Mouse (Mus musculus) macrophage (primary cell): ENCODE data around the gene Mtrr. TPM values are rescaled to one million over a fixed set of nuclear protein-coding genes. Genes with fewer than 3 reads are reported as not detected.
"Not testable (repeated sequence)": the region's sequence is repeated elsewhere in the genome, so short reads cannot be mapped to it uniquely, and the experiment has no call there.

ENCODE experiments used
- H3K27ac ChIP-seq: fragments of 350-480 bp; formaldehyde crosslinking; 2 replicates; pipeline ENCODE4 v1.9.0; 2021
- H3K36me3 ChIP-seq: fragments of 350-480 bp; formaldehyde crosslinking; 2 replicates; pipeline ENCODE4 v1.9.0; 2021; ENCODE audit errors: inconsistent target
- H3K4me3 ChIP-seq: fragments of 350-480 bp; formaldehyde crosslinking; 2 replicates; pipeline ENCODE4 v1.9.0; 2021; ENCODE audit errors: inconsistent target
- H3K79me2 ChIP-seq: fragments of 350-480 bp; formaldehyde crosslinking; 2 replicates; pipeline ENCODE4 v1.9.0; 2021; ENCODE audit errors: inconsistent target
- WGBS: methylation state at CpG from one replicate; pipeline ENCODE4 v1.1.7; 2026; ENCODE audit warnings: inconsistent platforms; ENCODE audit not compliant: missing documents; 5-methylcytosine and 5-hydroxymethylcytosine counted together
- polyA plus RNA-seq: library from polyadenylated mRNA; stranded (reverse); fragments of 250-400 nt; gene quantifications from 3 replicates; pipeline ENCODE4 v1.2.4, GENCODE M21; 2018; ENCODE audit warnings: inconsistent platforms

Gene Mtrr
- polyA plus RNA-seq, 1 experiment from 2014 or later: 7.2 TPM

DNA sequence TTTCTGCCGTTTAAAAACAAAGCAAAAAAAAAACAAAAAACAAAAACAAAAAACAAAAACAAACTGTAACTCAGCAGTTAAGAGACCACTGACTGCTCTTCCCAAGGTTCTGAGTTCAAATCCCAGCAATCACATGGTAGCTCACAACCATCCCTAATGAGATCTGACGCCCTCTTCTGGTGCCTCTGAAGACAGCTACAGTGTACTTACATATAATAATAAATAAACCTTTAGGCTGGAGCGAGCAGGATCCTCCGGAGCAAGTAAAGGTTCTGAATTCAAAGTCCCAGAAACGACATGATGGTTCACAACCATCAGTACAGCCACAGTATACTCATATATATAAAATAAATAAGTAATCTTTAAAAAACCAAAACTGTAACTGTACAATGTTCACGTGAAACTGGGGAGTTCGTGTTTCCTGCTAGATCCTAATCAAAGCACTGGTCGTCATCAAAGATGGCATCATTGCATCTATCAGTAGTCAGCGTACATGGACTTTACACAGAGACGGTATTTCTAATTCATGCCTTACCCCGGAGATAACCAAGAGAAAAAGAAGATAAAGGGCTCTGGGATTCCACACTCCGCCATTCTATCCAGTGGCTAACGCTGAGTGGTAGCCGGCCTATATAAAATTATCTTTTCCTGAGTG, 736 bp downstream of the Mtrr start:
- Histone ChIP-seq H3K79me2 (peaks cover 62% of the 10 kb centered on the region), H3K4me3 (peak overlapping the region; percentile 68), H3K27ac (peak overlapping the region; percentile 73), H3K36me3 (peaks cover 48% of the 10 kb centered on the region)
- WGBS: 24% methylated on average over 14 of the region's 14 CpGs

DNA sequence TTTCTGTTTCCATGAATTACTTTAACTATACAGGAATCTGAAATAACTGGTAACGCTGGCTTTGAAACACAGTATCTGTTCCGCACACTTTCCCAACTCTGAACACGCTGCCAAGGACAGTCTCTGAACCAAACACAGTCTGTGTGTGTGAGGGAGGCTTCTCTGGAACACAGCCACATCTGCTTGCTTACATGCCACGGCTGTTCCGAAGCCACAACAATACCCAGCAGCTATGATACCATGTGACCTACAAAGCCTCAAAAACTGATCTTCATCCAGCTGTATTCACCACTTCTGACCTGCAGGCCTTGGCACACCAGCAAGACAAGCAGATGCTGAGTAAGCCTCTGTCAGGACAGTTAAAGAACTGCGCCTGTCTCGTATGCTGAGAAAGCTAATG, 4.0 kb downstream of the Mtrr start:
- Histone ChIP-seq H3K4me3 (no peak overlapping the region), H3K36me3 (peaks cover 40% of the 10 kb centered on the region), H3K27ac (no peak overlapping the region), H3K79me2 (peaks cover 29% of the 10 kb centered on the region)
- WGBS: 94% methylated on average over 7 of the region's 7 CpGs

DNA sequence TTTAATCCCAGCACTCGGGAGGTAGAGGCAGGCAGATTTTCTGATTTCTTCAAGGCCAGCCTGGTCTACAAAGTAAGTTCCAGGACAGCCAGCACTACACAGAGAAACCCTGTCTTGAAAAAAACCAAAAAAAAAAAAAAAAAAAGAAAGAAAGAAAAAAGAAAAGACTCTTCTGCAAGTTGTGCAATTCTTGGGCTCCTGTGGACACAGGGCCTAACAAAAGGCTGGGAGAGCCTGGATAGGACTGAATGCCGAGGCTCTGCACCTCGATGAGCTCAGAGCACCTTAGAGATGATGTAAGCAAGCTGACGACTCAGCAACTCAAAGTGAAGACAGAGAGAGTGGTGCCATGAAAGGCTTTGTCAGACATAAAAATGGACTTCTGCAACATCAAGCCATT, 7.6 kb downstream of the Mtrr start:
- H3K36me3 ChIP-seq: peaks cover 43% of the 10 kb centered on the region
- no peak overlapping the region for H3K4me3 ChIP-seq
- no peak overlapping the region for H3K27ac ChIP-seq
- 89% methylated on average over 4 of the region's 4 CpGs for WGBS
- H3K79me2 ChIP-seq: no peaks in the 10 kb centered on the region; the same call in 1 of the 2 replicates

DNA sequence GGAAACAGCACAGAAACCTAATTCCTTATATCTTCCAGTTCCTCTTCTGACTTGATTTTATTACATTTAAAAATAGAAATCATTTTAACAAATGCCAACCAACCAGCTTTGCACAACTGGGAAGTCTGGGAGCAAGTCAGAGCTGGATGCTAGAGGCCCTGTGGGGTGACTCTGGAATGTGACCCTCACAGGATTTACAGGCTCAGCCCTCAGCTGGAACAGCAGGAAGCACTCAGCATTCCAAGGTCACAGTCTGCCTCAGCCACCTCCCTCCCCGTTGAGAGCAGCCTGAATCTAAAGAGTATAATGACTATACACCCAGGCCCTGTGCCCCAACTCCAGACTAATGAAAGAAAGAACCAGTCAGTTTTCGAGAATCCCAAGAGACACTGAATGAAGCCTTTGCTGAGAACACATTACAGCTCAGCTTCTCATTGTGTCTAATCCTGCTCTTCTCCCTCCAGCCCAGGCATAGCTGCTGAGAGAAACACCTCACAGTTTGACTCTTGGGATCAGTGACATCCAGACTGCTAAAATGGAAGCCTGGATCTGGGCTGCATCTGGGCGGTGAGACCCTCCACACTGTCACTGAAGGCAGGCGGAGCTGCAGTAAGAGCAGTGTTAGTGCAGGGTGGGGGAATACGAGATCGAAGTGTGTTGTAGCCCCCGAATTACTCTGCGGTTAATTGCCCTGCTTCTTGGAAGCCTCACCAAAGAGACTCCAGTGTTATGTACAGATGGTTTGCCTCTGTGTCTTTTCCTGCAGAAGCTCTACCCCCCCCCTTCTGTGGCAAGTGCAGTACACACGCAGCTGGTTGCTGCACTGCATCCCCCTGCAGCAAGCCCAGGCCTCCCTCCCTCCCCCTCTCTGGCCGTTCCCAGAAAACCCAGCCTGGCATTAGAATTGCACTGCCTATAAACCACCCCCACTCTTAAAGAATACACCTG, 8.7 kb downstream of the Mtrr start:
- no peaks in the 10 kb centered on the region for H3K79me2 ChIP-seq
- H3K27ac ChIP-seq: no peak overlapping the region
- WGBS: 96% methylated on average over 9 of the region's 10 CpGs
- no peak overlapping the region for H3K4me3 ChIP-seq
- peaks cover 41% of the 10 kb centered on the region for H3K36me3 ChIP-seq

DNA sequence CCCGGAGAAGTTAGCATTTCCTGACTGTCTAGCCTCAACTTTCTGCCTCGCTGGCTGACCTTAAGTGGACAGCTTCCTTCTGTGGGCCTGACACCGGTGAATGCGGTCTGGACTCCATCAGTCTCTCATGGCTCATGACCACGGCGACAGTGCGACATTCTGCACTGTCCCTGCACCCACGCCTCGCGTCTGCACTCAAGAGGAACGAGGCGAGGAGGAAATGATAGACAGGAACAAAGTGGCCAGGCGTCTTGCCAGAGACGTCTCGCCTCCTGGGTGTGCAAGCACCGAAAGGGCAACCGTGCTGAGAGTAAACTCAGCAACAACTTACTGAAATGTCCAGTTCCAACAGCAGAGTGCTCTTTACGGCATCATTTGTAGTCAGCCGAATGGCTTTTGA, 9.7 kb downstream of the Mtrr start:
- Histone ChIP-seq H3K4me3 (no peak overlapping the region), H3K36me3 (peaks cover 48% of the 10 kb centered on the region), H3K27ac (no peak overlapping the region), H3K79me2 (no peaks in the 10 kb centered on the region)
- WGBS: 84% methylated on average over 18 of the region's 19 CpGs

DNA sequence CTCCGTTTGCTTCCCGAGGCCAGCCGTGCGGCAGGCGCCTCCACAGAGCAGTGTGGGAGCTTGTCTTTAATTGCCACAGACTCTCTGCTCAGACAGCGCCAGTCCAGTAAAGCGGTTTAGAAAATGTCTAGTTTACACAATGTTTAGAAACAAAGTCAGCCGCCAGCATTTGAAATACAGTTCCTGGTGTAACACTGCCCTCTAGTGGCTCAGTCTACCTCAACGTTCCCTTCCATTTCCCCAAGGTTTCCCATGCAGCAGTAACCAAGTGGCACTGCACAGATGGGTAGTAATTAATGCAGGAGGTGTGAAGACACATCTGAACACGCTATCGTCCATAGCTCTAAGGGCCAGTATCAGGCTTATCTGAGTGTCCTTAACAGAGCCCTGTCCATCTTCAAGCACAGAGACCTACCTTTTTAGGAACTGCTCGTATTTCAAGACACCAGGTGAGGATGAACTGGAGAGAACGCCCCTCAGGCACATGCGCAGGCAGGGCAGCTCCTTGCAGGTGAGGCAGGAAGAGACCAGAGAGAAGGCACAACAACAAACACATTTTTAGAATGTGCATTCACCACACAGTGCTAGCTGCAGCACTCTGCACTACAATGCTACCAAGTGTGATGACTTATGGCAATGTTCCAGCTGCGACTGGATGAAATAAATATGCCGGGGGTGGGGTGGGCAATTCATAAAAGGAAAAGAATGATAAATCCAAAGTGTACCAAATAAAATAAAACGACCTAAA, 12.2 kb downstream of the Mtrr start:
- H3K36me3 ChIP-seq: peaks cover 47% of the 10 kb centered on the region
- 84% methylated on average over 15 of the region's 17 CpGs for WGBS

DNA sequence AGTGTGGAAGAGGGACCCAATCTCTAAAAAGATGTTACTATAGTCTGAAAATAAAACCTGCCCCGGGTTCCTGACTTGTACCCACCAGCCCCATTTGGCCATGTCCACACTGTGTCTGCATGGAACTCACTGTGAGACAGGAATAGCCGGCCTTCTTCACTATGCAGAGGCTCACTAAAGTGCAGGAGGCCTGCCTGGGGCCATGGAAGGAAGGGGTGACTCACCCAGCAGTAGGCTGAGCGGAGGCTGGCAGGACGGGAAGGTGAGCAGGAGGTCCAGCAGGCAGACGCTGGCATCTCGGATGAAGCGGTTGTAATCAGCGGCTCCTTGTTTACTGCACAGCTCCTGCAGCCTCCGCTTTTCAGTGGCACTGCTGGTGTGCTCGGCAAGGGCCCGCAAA, 13.4 kb downstream of the Mtrr start:
- no peaks in the 10 kb centered on the region for H3K79me2 ChIP-seq
- no peak overlapping the region for H3K4me3 ChIP-seq
- WGBS: 93% methylated on average over 11 of the region's 11 CpGs
- no peak overlapping the region for H3K27ac ChIP-seq
- peaks cover 59% of the 10 kb centered on the region for H3K36me3 ChIP-seq

More for the DNA sequence above, 12.2 kb downstream of the Mtrr start:
- H3K4me3 ChIP-seq: no peak overlapping the region
- H3K79me2 ChIP-seq: no peaks in the 10 kb centered on the region
- no peak overlapping the region for H3K27ac ChIP-seq

DNA sequence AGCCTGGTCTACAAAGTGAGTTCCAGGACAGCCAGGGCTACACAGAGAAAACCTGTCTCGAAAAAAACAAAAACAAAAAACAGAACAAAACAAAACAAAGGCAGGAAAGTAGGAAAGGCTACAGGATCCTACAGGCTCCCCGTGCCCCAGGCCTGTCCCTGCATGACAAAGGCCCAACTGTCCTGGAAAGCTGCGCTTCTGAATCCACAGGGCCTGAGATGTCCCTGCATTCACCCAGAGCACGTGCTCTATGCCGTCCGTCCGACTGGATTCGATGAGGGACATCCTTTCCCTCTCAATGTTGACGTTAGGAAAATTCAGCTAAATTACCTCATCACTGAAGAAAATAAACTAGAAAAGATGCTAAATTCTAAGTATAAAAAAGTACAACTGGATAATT, 13.8 kb downstream of the Mtrr start:
- Histone ChIP-seq H3K4me3 (no peak overlapping the region), H3K27ac (no peak overlapping the region), H3K36me3 (peaks cover 63% of the 10 kb centered on the region), H3K79me2 (no peaks in the 10 kb centered on the region)
- 98% methylated on average over 9 of the region's 9 CpGs for WGBS

DNA sequence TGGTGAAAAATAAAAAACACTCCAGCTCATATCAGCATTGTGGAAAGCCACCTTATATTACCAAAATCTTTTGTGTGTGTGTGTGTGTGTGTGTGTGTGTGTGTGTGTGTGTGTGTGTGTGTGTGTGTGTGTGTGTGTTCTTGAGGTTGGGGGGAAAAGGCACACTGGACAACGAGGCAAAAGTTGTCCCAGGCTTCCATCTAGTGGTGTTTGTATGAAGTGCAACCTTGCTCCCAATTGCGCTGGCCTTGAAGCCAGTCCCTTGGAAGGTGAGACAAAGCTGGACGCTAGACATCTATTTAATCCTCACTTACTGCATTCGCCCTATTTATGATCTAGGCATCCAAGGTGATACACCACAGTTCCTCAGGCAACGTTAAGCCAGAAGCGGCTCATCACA, 28.6 kb downstream of the Mtrr start:
- H3K27ac ChIP-seq, H3K4me3 ChIP-seq, H3K79me2 ChIP-seq, H3K36me3 ChIP-seq: not testable (repeated sequence)
- no CpG with 5 or more reads among the region's 6 CpGs for WGBS

Other genes starting within 250 kb of the Mtrr start
- gene Fastkd3, start 85 bp upstream of the Mtrr start, polyA plus RNA-seq: 10.6 to 30.8 TPM (median 17.8 TPM) in 3 replicates
- gene 1700001L19Rik, start 15.3 kb upstream of the Mtrr start, polyA plus RNA-seq: not detected in 3 replicates